ENCODE assay signal across 8 mouse cellular contexts in genomic region chr19:47432339-47432738, GRCm38 (mm10). TPM values are rescaled to one million over a fixed set of nuclear protein-coding genes. Genes with fewer than 3 reads are reported as not detected.
DNase-seq lines count a peak whose midpoint lies in the region; ATAC-seq and TF ChIP-seq lines count a peak whose summit lies in the region.

No protein-coding gene starts in this region.

- H3K4me1 ChIP-seq in liver, embryonic 11.5 days (replicated peaks; ENCODE audit: control insufficient read depth, insufficient read depth, low read length): peaks cover 58% of the 10 kb centered on the region
- H3K4me1 ChIP-seq in midbrain, embryonic 15.5 days: no peaks in the 10 kb centered on the region

- DNase-seq in gastrocnemius, postnatal 10 days: peak; percentile 51
- DNase-seq in gastrocnemius, adult 18-20 months (ENCODE audit: low spot score): no peak
- peak; percentile 55 for DNase-seq in brain, embryonic 14.5 days (ENCODE audit: low read depth)
- DNase-seq in heart, postnatal 10 days: peak; percentile 77
- DNase-seq in liver, embryonic 11.5 days (ENCODE audit: low spot score): no peak
- peak; percentile 53 for DNase-seq in spleen, adult 12 weeks (ENCODE audit: low spot score)
- DNase-seq in right cerebral cortex, postnatal 14 days: no peak

- H3K36me3 ChIP-seq in liver, embryonic 11.5 days (ENCODE audit: control insufficient read depth, insufficient read depth, low read length): no peaks in the 10 kb centered on the region
- no peaks in the 10 kb centered on the region for H3K36me3 ChIP-seq in midbrain, embryonic 15.5 days (replicated peaks)

- no peak for TF ChIP-seq POLR2A in brain, embryonic 14.5 days (IDR thresholded peaks at IDR 0.05; ENCODE audit: borderline replicate concordance, extremely low read depth, insufficient read depth, insufficient read length, poor library complexity, severe bottlenecking)

- no peaks in the 10 kb centered on the region for H3K27me3 ChIP-seq in liver, embryonic 11.5 days (replicated peaks; ENCODE audit: control insufficient read depth, insufficient read depth, low read length)
- H3K27me3 ChIP-seq in midbrain, embryonic 15.5 days (replicated peaks): no peaks in the 10 kb centered on the region

- intact Hi-C loops in heart, postnatal 10 days (cut with DNase I): no loop called here

- peak overlapping the region; percentile 90 for H3K27ac ChIP-seq in liver, embryonic 11.5 days (ENCODE audit: low read depth, low read length)
- no peak overlapping the region for H3K27ac ChIP-seq in midbrain, embryonic 15.5 days

- no peak for TF ChIP-seq CTCF in brain, embryonic 14.5 days (IDR thresholded peaks at IDR 0.05; ENCODE audit: borderline replicate concordance, extremely low read depth, insufficient read depth, insufficient read length)

- no peak overlapping the region for H3K9ac ChIP-seq in liver, embryonic 11.5 days (ENCODE audit: low read depth, low read length)
- H3K9ac ChIP-seq in midbrain, embryonic 15.5 days: no peak overlapping the region

- ATAC-seq in liver, embryonic 11.5 days (replicated peaks; ENCODE audit: low FRiP score): no peak; the same call in 1 of the 2 replicates
- no peak for ATAC-seq in midbrain, embryonic 15.5 days (replicated peaks)

- WGBS in liver, embryonic 11.5 days: 42% methylated on average over 10 of the region's 10 CpGs
- 70% methylated on average over 10 of the region's 10 CpGs for WGBS in midbrain, embryonic 15.5 days

- H3K4me3 ChIP-seq in liver, embryonic 11.5 days (ENCODE audit: low read depth, low read length): no peak overlapping the region
- H3K4me3 ChIP-seq in midbrain, embryonic 15.5 days: no peak overlapping the region

- peak overlapping the region; percentile 39 for H3K4me2 ChIP-seq in liver, embryonic 11.5 days
- no peak overlapping the region for H3K4me2 ChIP-seq in midbrain, embryonic 15.5 days

- H3K9me3 ChIP-seq in liver, embryonic 11.5 days (ENCODE audit: control insufficient read depth, low read length): no peaks in the 10 kb centered on the region
- no peaks in the 10 kb centered on the region for H3K9me3 ChIP-seq in midbrain, embryonic 15.5 days

RNA-seq across cellular contexts. Expression of gene Sh3pxd2a, which starts 31.9 kb away (rescaled TPM):
- total RNA-seq in gastrocnemius, postnatal 10 days (2021): 10 to 100 TPM; 79.8 to 85.6 TPM
- 10 to 100 TPM; 32.8 to 42.6 TPM for total RNA-seq in gastrocnemius, adult 18-20 months (2021)
- 10.1 and 14.5 TPM in 2 replicates for polyA plus RNA-seq in brain, embryonic 14.5 days (2012; rRNA removed)
- total RNA-seq in heart, postnatal 10 days (2021): 10 to 100 TPM; 87.9 to 93.7 TPM
- 2.9 and 3.6 TPM in 2 replicates for polyA plus RNA-seq in liver, embryonic 11.5 days (2014; fragmentation: Nextera tagmentation; extraction: Ambion mirVana)
- polyA plus RNA-seq in midbrain, embryonic 15.5 days (2015; fragmentation: Nextera tagmentation; extraction: Ambion mirVana): 2.3 TPM in 2 replicates

Comparison
In these comparisons a context has a peak if more than half of its experiments do, and no peak if none do; other contexts are left out.
1. DNase-seq: peak in gastrocnemius, postnatal 10 days (single experiment), brain, embryonic 14.5 days (single experiment), heart, postnatal 10 days (2 of 2) and spleen, adult 12 weeks (single experiment); none in gastrocnemius, adult 18-20 months (single experiment), liver, embryonic 11.5 days (single experiment) and right cerebral cortex, postnatal 14 days (single experiment).